Mouse (Mus musculus) kidney, postnatal 25 days (tissue): ENCODE data around the gene Tef.

Experiments used
- DNase-seq, 2 experiments: peaks; one replicate each; pipeline ENCODE4 v3.0.0; 2021; ENCODE audit warnings: mixed read lengths in 2 of 2

Gene Tef

GRCm38 (mm10) chr15:81830530-81830929 lies 28.3 kb downstream of the Tef start:
- DNase-seq = no peak

- peak; percentile 96 to 97 for DNase-seq
These were observed 29.1 kb downstream of the Tef start for GRCm38 (mm10) chr15:81831136-81831825.

- peak; percentile 59 to 85 for DNase-seq
These were observed 30.0 kb downstream of the Tef start for GRCm38 (mm10) chr15:81832219-81832618.

- no peak for DNase-seq
These were observed 31.3 kb downstream of the Tef start for GRCm38 (mm10) chr15:81833481-81833880.

- DNase-seq = peak in 1 of 2 experiments; percentile 84
These were observed 32.1 kb downstream of the Tef start for GRCm38 (mm10) chr15:81834171-81834841.

GRCm38 (mm10) chr15:81835007-81835880 lies 33.0 kb downstream of the Tef start:
- DNase-seq = peak; percentile 67 to 87

- peak; percentile 91 to 99 for DNase-seq
These were observed 34.1 kb downstream of the Tef start for GRCm38 (mm10) chr15:81836124-81836821.

- peak; percentile 49 to 87 for DNase-seq
These were observed 35.0 kb downstream of the Tef start for GRCm38 (mm10) chr15:81836966-81837920.

GRCm38 (mm10) chr15:81838554-81839235 lies 36.5 kb downstream of the Tef start:
- DNase-seq = peak; percentile 64 to 87

GRCm38 (mm10) chr15:81839634-81840033 lies 37.4 kb downstream of the Tef start:
- peak; percentile 92 to 98 for DNase-seq

- peak in 1 of 2 experiments; percentile 33 for DNase-seq
These were observed 38.1 kb downstream of the Tef start for GRCm38 (mm10) chr15:81840306-81840705.

GRCm38 (mm10) chr15:81842275-81842674 lies 40.1 kb downstream of the Tef start:
- DNase-seq = no peak

GRCm38 (mm10) chr15:81845033-81845625 lies 42.9 kb downstream of the Tef start:
- peak in 1 of 2 experiments; percentile 49 for DNase-seq

GRCm38 (mm10) chr15:81845724-81846123 lies 43.5 kb downstream of the Tef start:
- peak; percentile 73 to 95 for DNase-seq

GRCm38 (mm10) chr15:81846755-81847154 lies 44.5 kb downstream of the Tef start:
- DNase-seq = peak; percentile 20 to 80

- no peak for DNase-seq
These were observed 44.9 kb downstream of the Tef start for GRCm38 (mm10) chr15:81847161-81847560.

- DNase-seq = no peak
These were observed 45.6 kb downstream of the Tef start for GRCm38 (mm10) chr15:81847861-81848260.

- peak; percentile 78 to 82 for DNase-seq
These were observed 46.1 kb downstream of the Tef start for GRCm38 (mm10) chr15:81848301-81848700.

GRCm38 (mm10) chr15:81849104-81849503 lies 46.9 kb downstream of the Tef start:
- DNase-seq = peak in 1 of 2 experiments; percentile 69

- peak in 1 of 2 experiments; percentile 52 for DNase-seq
These were observed 48.5 kb downstream of the Tef start for GRCm38 (mm10) chr15:81850718-81851117.
